Mouse (Mus musculus): ENCODE measurements around the gene Grasp. TPM values are rescaled to one million over a fixed set of nuclear protein-coding genes. Genes with fewer than 3 reads are reported as not detected.

Gene Grasp
- polyA plus RNA-seq, 1 experiment: 11.0 TPM

GRCm38 (mm10) chr15:101247155-101247498, 23.1 kb downstream of the Grasp start:
- TF ChIP-seq CEBPB (IDR thresholded peaks at IDR 0.05; ENCODE audit: insufficient read depth, poor library complexity, severe bottlenecking): no peak
- TF ChIP-seq TCF3 (IDR thresholded peaks at IDR 0.05; ENCODE audit: insufficient read length, low read depth): no peak
- TF ChIP-seq MYOD1 (IDR thresholded peaks at IDR 0.05; ENCODE audit: control insufficient read depth in 1 of 3, insufficient read length in 2 of 3, low read depth in 2 of 3): no peak
- TF ChIP-seq MYOG (IDR thresholded peaks at IDR 0.05; ENCODE audit: control insufficient read depth in 1 of 3, insufficient read depth in 1 of 3, insufficient read length in 2 of 3, low read depth in 2 of 3): no peak
- TF ChIP-seq TCF12 (IDR thresholded peaks at IDR 0.05; ENCODE audit: insufficient read depth, poor library complexity, severe bottlenecking): no peak
- no peaks in the 10 kb centered on the region for H3K36me3 ChIP-seq (ENCODE audit: control insufficient read depth, insufficient read depth)
- H3K27me3 ChIP-seq (ENCODE audit: control insufficient read depth, insufficient read depth, insufficient read length): no peaks in the 10 kb centered on the region
- peak overlapping the region; percentile 85 for H3K4me2 ChIP-seq (ENCODE audit: low read depth)
- peak overlapping the region; percentile 44 for H3ac ChIP-seq (ENCODE audit: control insufficient read depth, insufficient read length)
- H3K79me2 ChIP-seq (ENCODE audit: control insufficient read depth, insufficient read depth): no peaks in the 10 kb centered on the region
- H3K4me3 ChIP-seq: peak overlapping the region; percentile 34

GRCm38 (mm10) chr15:101248029-101248710, 24.2 kb downstream of the Grasp start:
- Histone ChIP-seq H3ac (ENCODE audit: control insufficient read depth, insufficient read length) (no peak overlapping the region), H3K27me3 (ENCODE audit: control insufficient read depth, insufficient read depth, insufficient read length) (no peaks in the 10 kb centered on the region), H3K36me3 (ENCODE audit: control insufficient read depth, insufficient read depth) (no peaks in the 10 kb centered on the region), H3K79me2 (ENCODE audit: control insufficient read depth, insufficient read depth) (no peaks in the 10 kb centered on the region), H3K4me2 (ENCODE audit: low read depth) (peak overlapping the region; percentile 44), H3K4me3 (no peak overlapping the region)
- TF ChIP-seq REST (IDR thresholded peaks at IDR 0.05; ENCODE audit: insufficient read depth, insufficient read length) (no peak), TCF12 (IDR thresholded peaks at IDR 0.05; ENCODE audit: insufficient read depth, poor library complexity, severe bottlenecking) (peak; percentile 37), MYOG (IDR thresholded peaks at IDR 0.05; ENCODE audit: control insufficient read depth in 1 of 3, insufficient read depth in 1 of 3, insufficient read length in 2 of 3, low read depth in 2 of 3) (peak in 2 of 3 experiments; percentile 22 to 75), MYOD1 (IDR thresholded peaks at IDR 0.05; ENCODE audit: control insufficient read depth in 1 of 3, insufficient read length in 2 of 3, low read depth in 2 of 3) (peak; percentile 13 to 63 (median 59))

- H3K4me2 ChIP-seq (ENCODE audit: low read depth): no peak overlapping the region
These were observed 26.3 kb downstream of the Grasp start for GRCm38 (mm10) chr15:101250220-101250800.

GRCm38 (mm10) chr15:101251930-101252329, 27.9 kb downstream of the Grasp start:
- Histone ChIP-seq H3K4me2 (ENCODE audit: low read depth) (no peak overlapping the region), H3ac (ENCODE audit: control insufficient read depth, insufficient read length) (no peak overlapping the region), H3K27me3 (ENCODE audit: control insufficient read depth, insufficient read depth, insufficient read length) (no peaks in the 10 kb centered on the region), H3K79me2 (ENCODE audit: control insufficient read depth, insufficient read depth) (no peaks in the 10 kb centered on the region), H3K36me3 (ENCODE audit: control insufficient read depth, insufficient read depth) (no peaks in the 10 kb centered on the region), H3K4me3 (no peak overlapping the region)
- TF ChIP-seq CEBPB (IDR thresholded peaks at IDR 0.05; ENCODE audit: insufficient read depth, poor library complexity, severe bottlenecking) (no peak), POLR2AphosphoS2 (IDR thresholded peaks at IDR 0.05; ENCODE audit: insufficient read length, low read depth) (no peak)

More at GRCm38 (mm10) chr15:101250220-101250800, 26.3 kb downstream of the Grasp start:
- Histone ChIP-seq H3K4me3 (no peak overlapping the region), H3K27me3 (ENCODE audit: control insufficient read depth, insufficient read depth, insufficient read length) (no peaks in the 10 kb centered on the region), H3ac (ENCODE audit: control insufficient read depth, insufficient read length) (no peak overlapping the region), H3K79me2 (ENCODE audit: control insufficient read depth, insufficient read depth) (no peaks in the 10 kb centered on the region), H3K36me3 (ENCODE audit: control insufficient read depth, insufficient read depth) (no peaks in the 10 kb centered on the region)
- no peak for TF ChIP-seq POLR2AphosphoS2 (IDR thresholded peaks at IDR 0.05; ENCODE audit: insufficient read length, low read depth)
- no peak for TF ChIP-seq CEBPB (IDR thresholded peaks at IDR 0.05; ENCODE audit: insufficient read depth, poor library complexity, severe bottlenecking)
- no peak for TF ChIP-seq MYOG (IDR thresholded peaks at IDR 0.05; ENCODE audit: control insufficient read depth in 1 of 3, insufficient read depth in 1 of 3, insufficient read length in 2 of 3, low read depth in 2 of 3)
- TF ChIP-seq SRF (IDR thresholded peaks at IDR 0.05; ENCODE audit: control insufficient read depth, insufficient read length, low read depth): no peak
- TF ChIP-seq REST (IDR thresholded peaks at IDR 0.05; ENCODE audit: insufficient read depth, insufficient read length): no peak
- TF ChIP-seq TCF12 (IDR thresholded peaks at IDR 0.05; ENCODE audit: insufficient read depth, poor library complexity, severe bottlenecking): no peak
- no peak for TF ChIP-seq E2F4 (IDR thresholded peaks at IDR 0.05; ENCODE audit: insufficient read depth)
- no peak for TF ChIP-seq MYOD1 (IDR thresholded peaks at IDR 0.05; ENCODE audit: control insufficient read depth in 1 of 3, insufficient read length in 2 of 3, low read depth in 2 of 3)
- no peak for TF ChIP-seq USF1 (IDR thresholded peaks at IDR 0.05; ENCODE audit: low read depth)
- TF ChIP-seq MAX (IDR thresholded peaks at IDR 0.05; ENCODE audit: low read depth): no peak
- TF ChIP-seq TCF3 (IDR thresholded peaks at IDR 0.05; ENCODE audit: insufficient read length, low read depth): no peak
- no peak for TF ChIP-seq POLR2A (IDR thresholded peaks at IDR 0.05; ENCODE audit: insufficient read length, low read depth)

- no peak overlapping the region for H3K4me3 ChIP-seq
- H3K27me3 ChIP-seq (ENCODE audit: control insufficient read depth, insufficient read depth, insufficient read length): no peaks in the 10 kb centered on the region
- no peaks in the 10 kb centered on the region for H3K79me2 ChIP-seq (ENCODE audit: control insufficient read depth, insufficient read depth)
- H3ac ChIP-seq (ENCODE audit: control insufficient read depth, insufficient read length): no peak overlapping the region
- TF ChIP-seq E2F4 (IDR thresholded peaks at IDR 0.05; ENCODE audit: insufficient read depth): no peak
- TF ChIP-seq MYOG (IDR thresholded peaks at IDR 0.05; ENCODE audit: control insufficient read depth in 1 of 3, insufficient read depth in 1 of 3, insufficient read length in 2 of 3, low read depth in 2 of 3): no peak
- TF ChIP-seq TCF3 (IDR thresholded peaks at IDR 0.05; ENCODE audit: insufficient read length, low read depth): no peak
- no peak for TF ChIP-seq MAX (IDR thresholded peaks at IDR 0.05; ENCODE audit: low read depth)
- TF ChIP-seq POLR2AphosphoS2 (IDR thresholded peaks at IDR 0.05; ENCODE audit: insufficient read length, low read depth): no peak
- TF ChIP-seq CEBPB (IDR thresholded peaks at IDR 0.05; ENCODE audit: insufficient read depth, poor library complexity, severe bottlenecking): no peak
- no peak for TF ChIP-seq TCF12 (IDR thresholded peaks at IDR 0.05; ENCODE audit: insufficient read depth, poor library complexity, severe bottlenecking)
- no peak for TF ChIP-seq MYOD1 (IDR thresholded peaks at IDR 0.05; ENCODE audit: control insufficient read depth in 1 of 3, insufficient read length in 2 of 3, low read depth in 2 of 3)
- TF ChIP-seq REST (IDR thresholded peaks at IDR 0.05; ENCODE audit: insufficient read depth, insufficient read length): no peak
- no peak for TF ChIP-seq USF1 (IDR thresholded peaks at IDR 0.05; ENCODE audit: low read depth)
- TF ChIP-seq SRF (IDR thresholded peaks at IDR 0.05; ENCODE audit: control insufficient read depth, insufficient read length, low read depth): no peak
- TF ChIP-seq POLR2A (IDR thresholded peaks at IDR 0.05; ENCODE audit: insufficient read length, low read depth): no peak
- no peaks in the 10 kb centered on the region for H3K36me3 ChIP-seq (ENCODE audit: control insufficient read depth, insufficient read depth)
- H3K4me2 ChIP-seq (ENCODE audit: low read depth): no peak overlapping the region
These were observed 28.6 kb downstream of the Grasp start for GRCm38 (mm10) chr15:101252614-101253013.
